Mouse (Mus musculus): ENCODE data around the gene Slc6a12. TPM values are rescaled to one million over a fixed set of nuclear protein-coding genes. Genes with fewer than 3 reads are reported as not detected.

Slc6a12 gene
- total RNA-seq, 1 experiment from 2014 or later = not detected

DNA sequence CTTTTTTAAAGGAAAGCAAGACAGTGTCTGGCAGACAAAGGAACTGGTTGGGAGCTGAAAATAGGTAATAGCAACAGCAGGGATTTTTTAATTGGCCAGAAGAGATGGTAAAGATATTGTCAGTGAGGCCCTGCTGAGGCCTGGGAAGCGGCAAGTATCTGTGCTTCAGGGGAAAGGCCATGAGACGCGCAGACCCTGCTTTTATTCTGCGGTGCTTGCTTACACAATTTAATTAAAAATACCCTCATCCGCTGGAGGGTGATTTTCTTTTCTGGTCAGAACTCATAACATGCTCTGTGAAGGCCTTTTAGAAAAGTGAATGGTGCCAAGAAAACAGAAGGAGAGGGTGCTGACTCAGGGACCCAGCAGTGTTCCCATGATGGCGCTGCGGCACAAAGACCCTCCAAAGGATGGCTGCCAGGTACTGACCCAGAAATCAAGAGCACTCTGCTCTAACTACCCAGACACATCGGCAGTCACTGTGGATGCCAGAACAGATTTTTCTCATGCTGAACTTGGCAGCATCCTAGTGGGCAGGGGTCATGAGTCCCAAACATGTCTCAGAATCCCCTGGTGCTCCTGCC lies 59.9 kb downstream of the Slc6a12 start:
- ATAC-seq (replicated peaks; ENCODE audit: low read depth, poor library complexity, severe bottlenecking) = no peak

GRCm38 (mm10) chr6:121405311-121405710 lies 62.4 kb downstream of the Slc6a12 start:
- no peak for ATAC-seq (replicated peaks; ENCODE audit: low read depth, poor library complexity, severe bottlenecking)

- no peak for ATAC-seq (replicated peaks; ENCODE audit: low read depth, poor library complexity, severe bottlenecking)
Measured at GRCm38 (mm10) chr6:121407571-121408011, 64.7 kb downstream of the Slc6a12 start.

- ATAC-seq (replicated peaks; ENCODE audit: low read depth, poor library complexity, severe bottlenecking) = no peak
Measured at GRCm38 (mm10) chr6:121412558-121413297, 69.9 kb downstream of the Slc6a12 start.

Other genes with a start within 250 kb of the Slc6a12 start
- 22.0 and 24.3 TPM in 2 replicates for gene Mical3, start 212.1 kb upstream of the Slc6a12 start, total RNA-seq (2017)
- gene Pex26, start 159.4 kb upstream of the Slc6a12 start, total RNA-seq (2017) = 5.6 and 6.3 TPM in 2 replicates
- gene Tuba8, start 132.4 kb upstream of the Slc6a12 start, total RNA-seq (2017) = 34.6 and 40.7 TPM in 2 replicates
- 2.6 and 9.0 TPM in 2 replicates for gene Usp18, start 97.2 kb upstream of the Slc6a12 start, total RNA-seq (2017)
- 3.0 and 3.2 TPM in 2 replicates for gene Slc6a13, start 42.8 kb upstream of the Slc6a12 start, total RNA-seq (2017)
- not detected in 2 replicates for gene Iqsec3, start 130.6 kb downstream of the Slc6a12 start, total RNA-seq (2017)